Comparison of ENCODE assay signal across 12 mouse cellular contexts in the genomic region with DNA sequence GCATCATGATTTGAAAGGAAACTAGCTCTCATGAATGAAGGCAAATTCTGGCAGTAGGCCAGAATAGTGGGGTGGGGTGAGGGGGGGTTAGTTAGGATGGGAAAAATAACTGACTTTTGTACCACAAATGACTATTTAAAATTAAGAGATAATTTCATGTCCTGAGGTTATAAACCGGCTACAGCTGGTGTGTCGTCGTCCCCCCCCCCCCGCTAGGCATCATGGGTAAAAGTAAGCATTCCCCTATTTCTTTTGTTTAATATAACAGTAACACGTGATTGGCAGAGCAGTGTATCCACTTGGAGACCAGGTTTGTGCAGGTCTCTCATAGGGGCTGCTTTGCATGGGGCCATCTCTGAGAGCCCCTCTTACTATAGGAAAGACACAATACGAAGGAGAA. TPM values are rescaled to one million over a fixed set of nuclear protein-coding genes. Genes with fewer than 3 reads are reported as not detected.
DNase-seq lines count a peak whose midpoint lies in the region; ATAC-seq and TF ChIP-seq lines count a peak whose summit lies in the region.
"Had no signal": no experiment of that assay in that cellular context is flagged by ENCODE, and none has a peak within 500 bp of the region (broad histone marks: within the 10 kb centered on the region; RNA-seq: fewer than 3 reads in every experiment).

No protein-coding gene starts in this region.

- no peak for TF ChIP-seq POLR2A in brain, embryonic 14.5 days (IDR thresholded peaks at IDR 0.05; ENCODE audit: borderline replicate concordance, extremely low read depth, insufficient read depth, insufficient read length, poor library complexity, severe bottlenecking)

- peaks cover 16% of the 10 kb centered on the region for H3K4me1 ChIP-seq in kidney, embryonic 16.5 days (ENCODE audit: insufficient read depth, low read length)
- peaks cover 24% of the 10 kb centered on the region for H3K4me1 ChIP-seq in forebrain, embryonic 14.5 days (ENCODE audit: control insufficient read depth, insufficient read depth, low read length)
- peaks cover 23% of the 10 kb centered on the region for H3K4me1 ChIP-seq in midbrain, embryonic 12.5 days

- H3K27me3 ChIP-seq in kidney, embryonic 16.5 days (ENCODE audit: insufficient read depth, low read length): no peaks in the 10 kb centered on the region
- H3K27me3 ChIP-seq in forebrain, embryonic 14.5 days (replicated peaks; ENCODE audit: control insufficient read depth, insufficient read depth, low read length): no peaks in the 10 kb centered on the region
- H3K27me3 ChIP-seq in midbrain, embryonic 12.5 days: no peaks in the 10 kb centered on the region

- no peak for TF ChIP-seq CTCF in brain, embryonic 14.5 days (IDR thresholded peaks at IDR 0.05; ENCODE audit: borderline replicate concordance, extremely low read depth, insufficient read depth, insufficient read length)

- 51% methylated on average over 6 of the region's 6 CpGs for WGBS in kidney, embryonic 16.5 days
- WGBS in forebrain, embryonic 14.5 days: 27% methylated on average over 6 of the region's 6 CpGs
- WGBS in midbrain, embryonic 12.5 days: 80% methylated on average over 6 of the region's 6 CpGs

- H3K36me3 ChIP-seq in kidney, embryonic 16.5 days (ENCODE audit: insufficient read depth, low read length): no peaks in the 10 kb centered on the region
- H3K36me3 ChIP-seq in forebrain, embryonic 14.5 days (ENCODE audit: control insufficient read depth, insufficient read depth, low read length): no peaks in the 10 kb centered on the region
- H3K36me3 ChIP-seq in midbrain, embryonic 12.5 days: no peaks in the 10 kb centered on the region

- H3K9me3 ChIP-seq in kidney, embryonic 16.5 days (ENCODE audit: low read length): no peaks in the 10 kb centered on the region
- no peaks in the 10 kb centered on the region for H3K9me3 ChIP-seq in forebrain, embryonic 14.5 days (replicated peaks; ENCODE audit: control insufficient read depth, low read length)
- H3K9me3 ChIP-seq in midbrain, embryonic 12.5 days: no peaks in the 10 kb centered on the region

- ATAC-seq in kidney, embryonic 16.5 days (ENCODE audit: low FRiP score, low TSS enrichment): no peak
- peak; percentile 72 for ATAC-seq in forebrain, embryonic 14.5 days
- peak; percentile 34; the same call in 1 of the 2 replicates for ATAC-seq in midbrain, embryonic 12.5 days (ENCODE audit: low FRiP score, low read depth)

- H3K27ac ChIP-seq in kidney, embryonic 16.5 days (ENCODE audit: low read length): no peak overlapping the region
- peak overlapping the region; percentile 93 for H3K27ac ChIP-seq in forebrain, embryonic 14.5 days (ENCODE audit: low read depth, low read length)
- peak overlapping the region; percentile 68 for H3K27ac ChIP-seq in midbrain, embryonic 12.5 days (replicated peaks)
- H3K27ac ChIP-seq: gastrocnemius, adult 2 months had no signal

- H3K9ac ChIP-seq in kidney, embryonic 16.5 days (replicated peaks; ENCODE audit: low read length): no peak overlapping the region
- H3K9ac ChIP-seq in forebrain, embryonic 14.5 days (ENCODE audit: low read length): peak overlapping the region; percentile 61
- no peak overlapping the region for H3K9ac ChIP-seq in midbrain, embryonic 12.5 days (replicated peaks)

- no peak overlapping the region for H3K4me3 ChIP-seq in kidney, embryonic 16.5 days (ENCODE audit: low read length)
- peak overlapping the region; percentile 22 for H3K4me3 ChIP-seq in forebrain, embryonic 14.5 days (ENCODE audit: low read depth, low read length)
- no peak overlapping the region for H3K4me3 ChIP-seq in midbrain, embryonic 12.5 days
- H3K4me3 ChIP-seq: gastrocnemius, adult 2 months had no signal

- H3K4me2 ChIP-seq in kidney, embryonic 16.5 days (replicated peaks; ENCODE audit: low read depth, low read length): peak overlapping the region; percentile 28; the same call in 1 of the 2 replicates
- H3K4me2 ChIP-seq in forebrain, embryonic 14.5 days (ENCODE audit: low read length): peak overlapping the region; percentile 49
- H3K4me2 ChIP-seq in midbrain, embryonic 12.5 days (replicated peaks): 0 out of 2 replicates have a peak overlapping the region, but pooled peaks have one; percentile 6

- no peak for DNase-seq in kidney, adult 9 months
- peak; percentile 79 for DNase-seq in brain, embryonic 14.5 days (ENCODE audit: low read depth)
- DNase-seq in forebrain, embryonic 14.5 days (ENCODE audit: low spot score): peak; percentile 72
- no peak for DNase-seq in urinary bladder, postnatal 14 days (ENCODE audit: low spot score)
- DNase-seq in cerebellum, adult 9-11 months: no peak
- DNase-seq in ovary, postnatal 14 days (ENCODE audit: low spot score): no peak
- DNase-seq: cerebellum, postnatal 14 days; gastrocnemius, adult 2 months; right cerebral cortex, adult 18-20 months; thymus, postnatal 36 days had no signal

RNA-seq across cellular contexts. Expression of gene Gatad2b, which starts 29.3 kb away (rescaled TPM):
- polyA plus RNA-seq in kidney, embryonic 16.5 days (2015; fragmentation: Nextera tagmentation; extraction: Ambion mirVana): 11.3 and 15.4 TPM in 2 replicates
- polyA plus RNA-seq in brain, embryonic 14.5 days (2012; rRNA removed): 27.3 and 52.6 TPM in 2 replicates
- 14.4 and 15.7 TPM in 2 replicates for polyA plus RNA-seq in forebrain, embryonic 14.5 days (2014; fragmentation: Nextera tagmentation; extraction: Ambion mirVana)
- 15.5 and 15.9 TPM in 2 replicates for polyA plus RNA-seq in midbrain, embryonic 12.5 days (2016; fragmentation: Nextera tagmentation; extraction: Ambion mirVana)

RNA-seq across cellular contexts. Expression of gene Dennd4b, which starts 57.3 kb away (rescaled TPM):
- 3.7 and 4.7 TPM in 2 replicates for polyA plus RNA-seq in kidney, embryonic 16.5 days (2015; fragmentation: Nextera tagmentation; extraction: Ambion mirVana)
- polyA plus RNA-seq in brain, embryonic 14.5 days (2012; rRNA removed): 29.3 and 30.7 TPM in 2 replicates
- 3.4 and 3.7 TPM in 2 replicates for polyA plus RNA-seq in forebrain, embryonic 14.5 days (2014; fragmentation: Nextera tagmentation; extraction: Ambion mirVana)
- 6.6 and 6.9 TPM in 2 replicates for polyA plus RNA-seq in midbrain, embryonic 12.5 days (2016; fragmentation: Nextera tagmentation; extraction: Ambion mirVana)

Comparison
In these comparisons a context has a peak if more than half of its experiments do, and no peak if none do; other contexts are left out.
1. DNase-seq: peak in brain, embryonic 14.5 days (single experiment) and forebrain, embryonic 14.5 days (single experiment); none in kidney, adult 9 months (single experiment), urinary bladder, postnatal 14 days (single experiment), cerebellum, adult 9-11 months (single experiment) and ovary, postnatal 14 days (single experiment).
2. Peak in every context shown above with its lines, with median percentiles within 50 percentile points of each other: H3K4me2 ChIP-seq.